Mouse (Mus musculus): ENCODE results near the gene Neu1. TPM values are rescaled to one million over a fixed set of nuclear protein-coding genes. Genes with fewer than 3 reads are reported as not detected.

The Neu1 gene
- polyA plus RNA-seq, 1 experiment from 2014 or later: 19.0 TPM

DNA sequence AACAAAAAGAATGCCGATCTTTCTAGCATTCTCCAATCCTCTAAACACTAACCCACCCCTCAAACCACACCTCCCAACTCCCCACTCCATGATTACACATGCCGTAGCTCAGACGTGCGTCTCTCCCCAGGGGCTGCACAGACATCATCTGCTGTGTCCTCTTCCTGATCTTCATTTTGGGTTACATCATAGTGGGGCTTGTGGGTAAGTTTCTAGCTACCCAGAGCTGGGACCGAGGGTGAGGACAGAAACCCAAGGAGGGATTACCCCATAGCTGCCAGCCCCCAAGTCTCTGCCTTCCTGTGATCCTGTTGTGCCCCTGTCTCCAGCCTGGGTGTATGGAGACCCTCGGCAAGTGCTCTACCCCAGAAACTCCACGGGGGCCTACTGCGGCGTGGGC lies 13.9 kb upstream of the Neu1 start:
- Histone ChIP-seq H3K36me3 (ENCODE audit: control insufficient read depth, insufficient read depth, low read length) (peaks cover 13% of the 10 kb centered on the region), H3K27ac (ENCODE audit: low read length) (no peak overlapping the region), H3K27me3 (ENCODE audit: control insufficient read depth, insufficient read depth, low read depth, low read length) (no peaks in the 10 kb centered on the region), H3K9ac (ENCODE audit: low read length) (no peak overlapping the region), H3K4me2 (ENCODE audit: low read depth, low read length) (no peak overlapping the region), H3K4me3 (ENCODE audit: low read length) (no peak overlapping the region), H3K4me1 (replicated peaks; ENCODE audit: control insufficient read depth, insufficient read depth, low read length) (peaks cover 8% of the 10 kb centered on the region), H3K9me3 (ENCODE audit: control insufficient read depth, low read length) (no peaks in the 10 kb centered on the region)
- ATAC-seq (ENCODE audit: low read depth): no peak
- 65% methylated on average over 9 of the region's 9 CpGs for WGBS

- ATAC-seq (ENCODE audit: low read depth): no peak
- Histone ChIP-seq H3K4me1 (replicated peaks; ENCODE audit: control insufficient read depth, insufficient read depth, low read length) (peaks cover 2% of the 10 kb centered on the region; the same call in 1 of the 2 replicates), H3K9me3 (ENCODE audit: control insufficient read depth, low read length) (no peaks in the 10 kb centered on the region), H3K9ac (ENCODE audit: low read length) (no peak overlapping the region), H3K27me3 (ENCODE audit: control insufficient read depth, insufficient read depth, low read depth, low read length) (no peaks in the 10 kb centered on the region), H3K4me2 (ENCODE audit: low read depth, low read length) (no peak overlapping the region), H3K27ac (ENCODE audit: low read length) (no peak overlapping the region), H3K4me3 (ENCODE audit: low read length) (no peak overlapping the region), H3K36me3 (ENCODE audit: control insufficient read depth, insufficient read depth, low read length) (no peaks in the 10 kb centered on the region)
- 34% methylated on average over 6 of the region's 6 CpGs for WGBS
Measured at GRCm38 (mm10) chr17:34922939-34923338, 8.1 kb upstream of the Neu1 start.

DNA sequence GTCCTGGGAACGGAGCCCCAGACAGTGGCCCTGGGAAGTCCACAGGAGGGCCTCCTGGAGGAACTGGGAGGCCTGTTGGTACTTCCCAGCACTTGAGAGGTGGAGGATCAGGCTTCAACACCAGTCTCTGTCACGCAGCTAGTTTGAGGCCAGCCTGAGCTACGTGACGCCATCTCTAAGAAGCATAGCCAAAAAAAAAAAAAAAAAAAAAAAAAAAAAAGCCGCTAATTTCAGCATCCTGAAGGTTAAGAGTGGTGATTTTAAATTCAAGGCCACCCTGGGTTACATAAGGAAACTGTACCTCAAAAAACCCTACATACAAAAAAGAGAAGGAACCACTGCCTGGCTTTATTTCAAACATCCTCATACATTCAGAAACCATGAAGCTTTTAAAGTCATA lies 6.8 kb upstream of the Neu1 start:
- Histone ChIP-seq H3K4me2 (ENCODE audit: low read depth, low read length) (no peak overlapping the region), H3K4me1 (replicated peaks; ENCODE audit: control insufficient read depth, insufficient read depth, low read length) (peaks cover 2% of the 10 kb centered on the region; the same call in 1 of the 2 replicates), H3K27me3 (ENCODE audit: control insufficient read depth, insufficient read depth, low read depth, low read length) (no peaks in the 10 kb centered on the region), H3K36me3 (ENCODE audit: control insufficient read depth, insufficient read depth, low read length) (no peaks in the 10 kb centered on the region), H3K4me3 (ENCODE audit: low read length) (no peak overlapping the region), H3K27ac (ENCODE audit: low read length) (no peak overlapping the region), H3K9me3 (ENCODE audit: control insufficient read depth, low read length) (no peaks in the 10 kb centered on the region), H3K9ac (ENCODE audit: low read length) (no peak overlapping the region)
- ATAC-seq (ENCODE audit: low read depth): no peak
- WGBS: 63% methylated on average over 5 of the region's 5 CpGs

GRCm38 (mm10) chr17:34927306-34928019 lies 3.6 kb upstream of the Neu1 start:
- WGBS: 58% methylated on average over 18 of the region's 18 CpGs
- peak overlapping the region; percentile 51; the same call in 1 of the 2 replicates for H3K9ac ChIP-seq (ENCODE audit: low read length)
- ATAC-seq (ENCODE audit: low read depth): no peak

GRCm38 (mm10) chr17:34928841-34929240 lies 2.2 kb upstream of the Neu1 start:
- H3K4me3 ChIP-seq (ENCODE audit: low read length): no peak overlapping the region
- no peaks in the 10 kb centered on the region for H3K27me3 ChIP-seq (ENCODE audit: control insufficient read depth, insufficient read depth, low read depth, low read length)
- H3K9ac ChIP-seq (ENCODE audit: low read length): no peak overlapping the region
- no peak overlapping the region for H3K27ac ChIP-seq (ENCODE audit: low read length)
- no peak for ATAC-seq (ENCODE audit: low read depth)
- WGBS: 23% methylated on average over 4 of the region's 4 CpGs
- no peaks in the 10 kb centered on the region for H3K36me3 ChIP-seq (ENCODE audit: control insufficient read depth, insufficient read depth, low read length)
- H3K4me2 ChIP-seq (ENCODE audit: low read depth, low read length): no peak overlapping the region
- no peaks in the 10 kb centered on the region for H3K9me3 ChIP-seq (ENCODE audit: control insufficient read depth, low read length)
- peaks cover 10% of the 10 kb centered on the region for H3K4me1 ChIP-seq (replicated peaks; ENCODE audit: control insufficient read depth, insufficient read depth, low read length)

More at GRCm38 (mm10) chr17:34927306-34928019, 3.6 kb upstream of the Neu1 start:
- H3K27me3 ChIP-seq (ENCODE audit: control insufficient read depth, insufficient read depth, low read depth, low read length): no peaks in the 10 kb centered on the region
- H3K9me3 ChIP-seq (ENCODE audit: control insufficient read depth, low read length): no peaks in the 10 kb centered on the region
- H3K4me3 ChIP-seq (ENCODE audit: low read length): no peak overlapping the region
- H3K4me1 ChIP-seq (replicated peaks; ENCODE audit: control insufficient read depth, insufficient read depth, low read length): peaks cover 10% of the 10 kb centered on the region
- H3K4me2 ChIP-seq (ENCODE audit: low read depth, low read length): peak overlapping the region; percentile 22; the same call in 1 of the 2 replicates
- H3K27ac ChIP-seq (ENCODE audit: low read length): peak overlapping the region; percentile 32
- H3K36me3 ChIP-seq (ENCODE audit: control insufficient read depth, insufficient read depth, low read length): no peaks in the 10 kb centered on the region

- no peaks in the 10 kb centered on the region for H3K27me3 ChIP-seq (ENCODE audit: control insufficient read depth, insufficient read depth, low read depth, low read length)
- H3K4me2 ChIP-seq (ENCODE audit: low read depth, low read length): peak overlapping the region; percentile 80
- H3K27ac ChIP-seq (ENCODE audit: low read length): no peak overlapping the region
- peak overlapping the region; percentile 64 for H3K4me3 ChIP-seq (ENCODE audit: low read length)
- no peaks in the 10 kb centered on the region for H3K9me3 ChIP-seq (ENCODE audit: control insufficient read depth, low read length)
- peaks cover 10% of the 10 kb centered on the region for H3K4me1 ChIP-seq (replicated peaks; ENCODE audit: control insufficient read depth, insufficient read depth, low read length)
- ATAC-seq (ENCODE audit: low read depth): peak; percentile 6; the same call in 1 of the 2 replicates
- WGBS: 11% methylated on average over 14 of the region's 14 CpGs
- no peaks in the 10 kb centered on the region for H3K36me3 ChIP-seq (ENCODE audit: control insufficient read depth, insufficient read depth, low read length)
- peak overlapping the region; percentile 71 for H3K9ac ChIP-seq (ENCODE audit: low read length)
Measured at GRCm38 (mm10) chr17:34931735-34932098, 664 bp downstream of the Neu1 start.

- peak overlapping the region; percentile 71 for H3K9ac ChIP-seq (ENCODE audit: low read length)
- H3K4me3 ChIP-seq (ENCODE audit: low read length): peak overlapping the region; percentile 64
- no peaks in the 10 kb centered on the region for H3K9me3 ChIP-seq (ENCODE audit: control insufficient read depth, low read length)
- H3K4me1 ChIP-seq (replicated peaks; ENCODE audit: control insufficient read depth, insufficient read depth, low read length): peaks cover 10% of the 10 kb centered on the region
- peak overlapping the region; percentile 80 for H3K4me2 ChIP-seq (ENCODE audit: low read depth, low read length)
- H3K27me3 ChIP-seq (ENCODE audit: control insufficient read depth, insufficient read depth, low read depth, low read length): no peaks in the 10 kb centered on the region
- no peak overlapping the region for H3K27ac ChIP-seq (ENCODE audit: low read length)
- ATAC-seq (ENCODE audit: low read depth): no peak
- WGBS: 57% methylated on average over 8 of the region's 8 CpGs
- no peaks in the 10 kb centered on the region for H3K36me3 ChIP-seq (ENCODE audit: control insufficient read depth, insufficient read depth, low read length)
Measured at GRCm38 (mm10) chr17:34932287-34932686, 1.2 kb downstream of the Neu1 start.

DNA sequence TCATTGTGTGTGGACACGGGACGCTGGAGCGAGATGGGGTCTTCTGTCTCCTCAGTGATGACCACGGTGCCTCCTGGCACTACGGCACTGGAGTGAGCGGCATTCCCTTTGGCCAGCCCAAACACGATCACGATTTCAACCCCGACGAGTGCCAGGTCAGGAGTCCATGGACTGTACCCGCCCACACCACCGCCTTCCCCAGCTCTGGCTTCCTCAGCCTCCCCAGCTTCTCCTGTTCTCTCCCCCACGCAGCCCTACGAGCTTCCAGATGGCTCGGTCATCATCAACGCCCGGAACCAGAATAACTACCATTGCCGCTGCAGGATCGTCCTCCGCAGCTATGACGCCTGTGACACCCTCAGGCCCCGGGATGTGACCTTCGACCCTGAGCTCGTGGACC lies 3.0 kb downstream of the Neu1 start:
- Histone ChIP-seq H3K4me1 (replicated peaks; ENCODE audit: control insufficient read depth, insufficient read depth, low read length) (peaks cover 7% of the 10 kb centered on the region), H3K27ac (ENCODE audit: low read length) (no peak overlapping the region), H3K4me2 (ENCODE audit: low read depth, low read length) (no peak overlapping the region), H3K9ac (ENCODE audit: low read length) (no peak overlapping the region), H3K36me3 (ENCODE audit: control insufficient read depth, insufficient read depth, low read length) (no peaks in the 10 kb centered on the region), H3K9me3 (ENCODE audit: control insufficient read depth, low read length) (no peaks in the 10 kb centered on the region), H3K4me3 (ENCODE audit: low read length) (no peak overlapping the region), H3K27me3 (ENCODE audit: control insufficient read depth, insufficient read depth, low read depth, low read length) (no peaks in the 10 kb centered on the region)
- 76% methylated on average over 24 of the region's 24 CpGs for WGBS
- ATAC-seq (ENCODE audit: low read depth): no peak

GRCm38 (mm10) chr17:34934830-34935229 lies 3.8 kb downstream of the Neu1 start:
- Histone ChIP-seq H3K4me2 (ENCODE audit: low read depth, low read length) (no peak overlapping the region), H3K27me3 (ENCODE audit: control insufficient read depth, insufficient read depth, low read depth, low read length) (no peaks in the 10 kb centered on the region), H3K9ac (ENCODE audit: low read length) (no peak overlapping the region), H3K36me3 (ENCODE audit: control insufficient read depth, insufficient read depth, low read length) (no peaks in the 10 kb centered on the region), H3K4me1 (replicated peaks; ENCODE audit: control insufficient read depth, insufficient read depth, low read length) (peaks cover 7% of the 10 kb centered on the region), H3K4me3 (ENCODE audit: low read length) (no peak overlapping the region), H3K9me3 (ENCODE audit: control insufficient read depth, low read length) (no peaks in the 10 kb centered on the region), H3K27ac (ENCODE audit: low read length) (no peak overlapping the region)
- 37% methylated on average over 8 of the region's 8 CpGs for WGBS
- no peak for ATAC-seq (ENCODE audit: low read depth)
